Mouse (Mus musculus) heart, adult 8-10 months (tissue): ENCODE measurements at regions not wholly inside any gene's neighbourhood (a gene's known extent, or its start where the extent isn't known, plus 50 kb on each side); places are given as distances from the start of the nearest gene placed in this dataset.
A peak's percentile ranks its signal among the peaks of the same experiment; 100 is the strongest.

ENCODE experiments used
- DNase-seq: peaks from one replicate; pipeline ENCODE4 v3.0.0; 2022; ENCODE audit warnings: low spot score

DNA sequence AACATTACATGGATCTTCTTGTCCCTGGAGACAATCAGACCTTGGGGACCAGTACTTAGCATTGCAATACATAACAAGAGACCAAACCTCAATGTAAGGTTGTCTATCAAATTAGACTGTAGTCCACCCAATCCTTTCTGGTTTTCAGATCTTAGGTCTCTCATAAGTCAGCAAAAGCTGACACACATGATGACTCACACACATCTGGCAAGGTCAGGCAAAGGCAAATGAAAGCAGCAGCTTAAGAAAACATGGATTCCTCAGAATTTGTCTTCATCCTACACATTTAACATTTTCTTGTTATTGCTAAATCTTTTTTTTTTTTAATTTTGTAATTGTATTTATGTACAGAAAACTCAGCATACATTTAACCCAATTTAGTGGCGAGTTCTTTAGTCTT lies 52.0 kb downstream of the Gm11983 start:
- DNase-seq, result no peak

DNA sequence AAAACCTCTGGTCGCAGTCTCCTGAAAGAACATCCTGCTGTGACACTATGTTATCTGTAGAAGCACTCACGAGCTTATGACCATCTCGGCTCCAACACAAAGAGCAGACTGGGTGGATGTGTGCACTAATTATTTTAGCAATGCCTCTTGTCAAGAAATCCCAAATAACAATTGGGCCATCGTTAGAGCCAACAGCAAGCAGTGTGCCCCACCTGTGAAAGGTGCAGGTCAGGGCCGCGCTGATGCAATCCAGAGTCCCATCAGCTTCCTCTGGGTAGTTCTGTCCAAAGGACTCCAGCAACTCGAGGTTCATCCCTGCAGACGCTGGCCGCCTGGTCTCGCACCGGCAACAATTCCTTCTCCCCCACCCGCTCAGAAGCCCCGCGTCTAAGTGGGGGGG lies 54.6 kb downstream of the Gm11983 start:
- DNase-seq, result no peak

DNA sequence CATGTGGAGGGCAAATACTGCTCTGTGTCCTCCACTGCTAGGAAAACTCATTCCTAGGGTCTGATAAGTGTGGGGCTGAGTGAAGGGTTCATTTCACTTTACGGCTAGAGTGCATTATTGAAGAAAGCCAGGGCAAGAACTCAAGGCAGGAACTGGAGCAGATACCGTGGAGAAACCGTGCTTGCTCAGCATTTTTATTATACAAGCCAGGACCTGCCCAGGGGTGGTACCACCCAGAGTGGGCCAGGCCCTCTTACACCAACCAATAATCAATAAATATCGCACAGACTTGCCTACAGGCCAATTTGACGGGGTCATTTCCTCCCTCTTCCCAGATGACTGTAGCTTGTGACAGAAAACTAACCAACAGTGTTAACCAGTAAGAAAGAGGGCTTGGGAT lies 57.7 kb downstream of the Gm11983 start:
- no peak for DNase-seq

DNA sequence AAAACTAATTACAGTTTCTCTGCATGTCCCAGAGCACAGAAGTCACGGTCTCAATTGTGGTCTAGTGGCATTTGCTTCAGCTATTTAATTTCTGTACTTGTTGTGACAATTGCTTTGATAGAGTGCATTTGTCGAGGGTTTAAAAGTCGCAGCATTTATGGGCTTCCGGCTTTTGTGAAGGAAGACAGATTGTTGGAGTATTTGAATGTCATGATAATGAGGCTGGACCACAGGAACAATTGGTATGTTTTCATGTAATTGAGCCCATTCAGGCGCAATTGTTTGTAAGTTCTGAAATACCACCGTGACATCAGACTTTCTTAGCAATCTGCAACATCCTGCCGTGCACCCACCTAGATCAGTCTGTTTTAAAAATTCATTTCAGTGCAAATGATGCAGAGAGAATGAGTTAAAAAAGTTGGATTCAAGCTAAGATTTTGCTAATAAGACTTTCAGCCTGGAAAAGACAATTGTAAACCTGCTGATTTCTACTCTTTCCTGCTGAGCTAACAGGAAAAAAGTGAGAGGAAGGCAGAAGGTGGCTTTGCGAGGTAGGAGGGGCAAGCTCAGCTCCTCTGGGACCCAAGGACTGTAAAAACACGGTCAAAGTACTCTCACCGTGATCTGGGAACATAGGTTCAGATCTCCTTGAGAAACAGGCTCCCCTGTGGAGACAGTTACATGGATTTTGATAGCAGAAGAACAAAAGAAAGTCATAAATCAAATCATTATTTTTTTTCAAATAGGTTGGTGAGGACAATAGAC lies 58.7 kb downstream of the Gm11983 start:
- no peak for DNase-seq

DNA sequence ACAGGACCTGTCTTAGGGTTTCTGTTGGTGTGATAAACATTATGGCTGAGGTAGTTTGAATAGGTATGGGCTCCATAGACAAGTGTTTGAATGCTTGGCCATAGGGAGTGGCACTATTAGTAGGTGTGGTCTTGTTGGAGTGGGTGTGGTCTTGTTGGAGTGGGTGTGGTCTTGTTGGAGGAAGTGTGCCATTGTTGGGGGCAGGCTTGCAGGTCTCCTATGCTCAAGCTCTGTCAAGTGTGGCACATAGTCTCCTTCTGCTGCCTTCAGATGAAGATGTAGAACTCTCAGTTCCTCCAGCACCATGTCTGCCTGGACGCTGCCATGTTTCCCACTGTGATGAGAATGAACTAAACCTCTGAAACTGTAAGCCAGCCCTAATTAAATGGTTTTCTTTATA lies 59.9 kb downstream of the Gm11983 start:
- no peak for DNase-seq

DNA sequence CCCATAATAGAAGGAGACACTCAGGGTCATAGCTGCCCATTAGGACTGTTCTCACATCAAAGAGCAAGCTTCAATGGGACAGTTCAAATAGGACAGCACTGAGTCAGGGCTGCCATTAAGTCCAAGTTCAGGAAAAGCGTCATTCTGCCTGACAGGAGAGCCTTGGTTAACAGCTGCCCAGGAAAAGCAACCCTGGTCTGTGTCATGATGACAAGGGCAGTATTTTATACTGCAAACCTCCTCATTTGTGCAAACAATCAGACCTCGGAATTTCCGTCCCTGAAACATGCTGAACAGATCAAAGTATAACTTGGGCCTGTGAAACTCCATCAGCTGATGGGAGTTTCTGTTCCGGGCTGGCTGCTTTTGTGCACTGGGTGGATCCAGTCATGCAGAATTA lies 62.8 kb downstream of the Gm11983 start:
- DNase-seq, result no peak

DNA sequence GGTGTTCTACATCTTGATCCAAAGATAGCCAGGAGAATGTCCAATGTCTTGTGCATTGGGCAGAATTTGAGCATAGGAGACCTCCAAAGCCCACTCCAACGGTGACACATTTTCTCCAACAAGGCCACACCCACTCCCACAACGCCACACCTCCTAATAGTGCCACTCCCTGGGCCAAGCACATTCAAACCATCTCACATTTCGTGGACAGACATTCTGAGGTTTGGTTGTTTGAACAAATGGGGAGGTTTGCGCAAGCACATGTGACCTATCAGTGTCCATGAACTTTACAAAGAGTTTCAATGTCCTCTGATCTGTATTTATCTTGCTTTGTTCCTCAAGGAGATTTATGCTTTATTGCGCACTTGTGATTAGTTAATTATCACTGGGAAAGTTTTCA lies 63.5 kb downstream of the Gm11983 start:
- no peak for DNase-seq

DNA sequence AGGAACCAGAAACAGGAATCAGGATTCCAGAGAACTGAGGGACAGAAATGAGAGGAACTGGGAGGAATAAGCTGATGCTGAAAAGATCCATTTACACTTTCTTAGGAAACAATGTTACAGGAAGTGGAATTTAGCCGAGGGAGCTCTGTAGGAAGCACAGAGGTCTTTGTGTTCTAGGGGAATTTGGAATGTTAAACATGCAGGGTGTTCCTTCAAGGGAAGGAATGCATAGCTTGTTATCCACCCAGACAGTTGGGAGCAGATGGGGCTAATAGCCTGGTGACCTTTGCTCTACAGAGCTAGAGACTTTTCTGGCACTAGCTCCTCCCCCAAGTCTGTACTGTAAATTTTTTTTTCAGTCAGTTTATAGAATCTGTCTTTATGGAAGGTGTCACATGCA lies 64.1 kb downstream of the Gm11983 start:
- DNase-seq, result no peak

DNA sequence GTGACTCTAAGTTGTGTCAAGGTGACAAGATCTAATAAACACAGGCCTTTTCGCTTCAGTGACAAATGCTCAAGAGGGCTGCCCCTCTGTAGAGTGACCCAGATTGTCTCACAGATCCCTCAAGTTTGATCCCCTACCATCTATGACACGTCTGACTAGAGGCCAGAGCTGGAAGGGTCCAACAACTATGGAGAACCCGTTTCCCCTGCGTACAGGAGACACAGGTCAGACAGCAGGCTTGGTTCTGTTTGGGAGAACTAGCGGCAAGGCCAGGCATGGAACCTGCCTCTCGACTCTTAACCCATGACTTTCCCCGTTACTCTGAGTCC lies 68.1 kb downstream of the Gm11983 start:
- DNase-seq, result no peak

DNA sequence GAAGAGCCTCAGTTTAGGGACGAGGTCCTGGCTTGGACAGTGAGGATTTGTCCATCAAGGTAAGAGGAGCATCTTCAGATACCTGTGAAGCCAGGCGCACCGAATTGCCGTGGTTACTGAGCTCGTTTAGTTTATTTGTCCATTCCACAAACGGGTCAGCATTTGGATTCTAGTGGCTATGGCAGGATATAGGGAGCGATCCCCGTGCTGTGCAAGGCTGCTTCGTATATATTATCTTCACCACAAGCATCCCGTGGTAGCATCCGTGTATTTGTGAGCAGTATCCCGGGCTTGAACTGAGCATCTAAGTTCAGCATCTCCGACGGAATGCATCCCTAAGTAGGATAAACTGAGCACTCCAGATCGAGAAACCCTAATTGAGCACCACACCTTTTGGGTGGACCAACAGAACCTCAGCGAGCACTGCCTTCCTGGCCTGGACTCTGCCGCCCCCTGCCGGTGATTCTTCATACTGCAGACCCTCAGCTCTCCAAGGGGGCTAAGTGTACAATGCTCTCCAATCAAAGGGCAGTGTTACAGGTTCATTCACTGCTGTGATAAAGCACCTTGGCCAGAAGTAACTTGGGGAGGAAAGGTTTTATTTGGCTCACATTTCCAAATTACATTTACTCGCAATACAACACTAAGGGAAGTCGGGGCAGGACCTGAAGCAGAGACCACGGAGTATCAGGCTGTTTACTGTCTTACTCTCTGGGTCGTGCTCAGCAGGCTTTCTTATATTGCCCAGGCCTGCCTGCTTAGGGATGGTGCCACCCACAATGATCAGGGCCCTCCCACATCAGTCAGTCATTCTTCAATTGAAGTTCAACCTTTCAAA lies 68.6 kb downstream of the Gm11983 start:
- DNase-seq, result peak; percentile 45

DNA sequence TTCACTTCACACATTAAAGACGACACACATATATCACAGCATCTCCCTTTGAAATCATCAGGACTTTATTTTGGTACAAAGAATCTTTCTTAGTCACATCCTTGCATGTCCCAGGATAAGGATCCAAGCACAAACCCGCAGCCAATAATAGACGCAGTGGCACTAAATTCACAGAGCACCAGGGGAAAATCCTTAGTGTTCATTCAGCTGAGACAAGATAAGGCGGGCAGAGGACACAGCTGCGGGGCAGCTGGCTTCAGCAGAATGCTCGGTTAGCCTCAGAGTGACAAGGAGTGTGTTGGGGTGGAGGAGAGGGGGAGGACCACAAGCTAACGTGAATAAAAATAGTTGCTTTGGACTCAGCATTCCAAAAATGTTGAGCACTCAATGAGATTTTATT lies 70.7 kb downstream of the Gm11983 start:
- DNase-seq, result no peak

DNA sequence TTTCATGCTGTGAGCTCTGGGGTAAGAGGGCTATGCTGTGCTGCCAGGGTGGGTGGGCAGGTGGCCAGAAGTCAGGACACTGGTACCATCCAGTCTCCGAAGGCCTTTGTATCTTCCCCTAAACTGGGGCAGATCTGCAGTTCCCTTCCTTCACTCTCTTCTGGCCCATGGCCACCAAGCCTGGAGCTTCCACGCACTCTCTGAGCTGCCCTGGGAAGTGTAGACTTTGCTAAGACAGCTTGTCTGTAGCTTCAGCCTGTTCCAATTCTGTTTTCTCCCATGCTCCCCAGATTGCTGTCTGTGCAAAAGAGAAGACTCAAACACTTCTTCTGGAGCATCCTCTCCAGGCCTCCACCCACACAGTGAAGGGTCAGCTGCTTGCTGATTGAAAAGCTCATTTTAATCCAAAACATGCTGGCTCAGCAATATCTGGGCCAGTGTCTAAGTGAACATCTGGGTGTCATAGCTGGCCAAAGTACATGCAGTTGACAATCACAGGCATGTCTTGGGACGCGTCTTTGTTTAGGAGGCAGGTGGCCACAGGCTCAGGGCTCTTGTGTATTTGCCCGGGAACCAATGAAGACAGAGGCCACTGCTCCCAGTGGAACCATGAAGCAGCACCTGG lies 72.0 kb downstream of the Gm11983 start:
- DNase-seq, result no peak

DNA sequence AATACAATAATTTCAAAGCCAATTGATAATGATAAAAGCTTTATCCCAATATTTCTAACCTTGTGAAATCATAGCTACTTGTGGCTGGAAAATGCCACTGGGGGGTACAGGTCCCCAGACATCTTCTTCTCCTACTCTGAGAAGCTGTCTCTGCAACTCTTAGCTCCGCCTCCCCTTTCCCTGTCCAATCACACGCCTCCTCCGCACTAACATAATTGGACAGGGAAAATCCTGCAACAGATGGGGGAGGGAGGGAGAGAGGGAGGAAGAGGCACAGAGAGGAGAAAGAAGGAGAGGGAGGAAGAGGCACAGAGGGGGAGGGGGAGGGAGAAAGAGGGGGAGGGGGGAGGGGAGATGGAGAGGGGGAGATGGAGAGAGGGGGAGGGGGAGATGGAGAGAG lies 73.3 kb downstream of the Gm11983 start:
- DNase-seq, result no peak

DNA sequence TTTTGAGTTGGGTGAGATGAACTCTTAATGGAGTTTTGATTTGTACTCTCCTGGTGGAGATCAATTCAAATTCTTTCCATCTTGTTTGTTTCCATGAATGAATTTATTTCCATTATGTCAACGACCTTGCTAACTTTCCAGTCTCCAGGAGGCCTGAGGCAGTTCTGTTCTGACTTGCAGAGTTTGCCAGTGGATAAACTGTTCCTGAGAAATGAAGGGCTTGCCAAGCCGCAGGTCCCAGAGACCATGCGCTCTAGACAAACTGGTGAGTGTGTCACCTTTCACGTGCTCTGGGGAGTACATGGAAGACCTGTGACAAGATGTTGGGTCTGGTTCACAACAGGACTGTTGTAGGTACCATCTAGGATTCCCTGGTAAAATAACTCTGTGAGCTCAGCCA lies 74.5 kb downstream of the Gm11983 start:
- DNase-seq, result no peak

DNA sequence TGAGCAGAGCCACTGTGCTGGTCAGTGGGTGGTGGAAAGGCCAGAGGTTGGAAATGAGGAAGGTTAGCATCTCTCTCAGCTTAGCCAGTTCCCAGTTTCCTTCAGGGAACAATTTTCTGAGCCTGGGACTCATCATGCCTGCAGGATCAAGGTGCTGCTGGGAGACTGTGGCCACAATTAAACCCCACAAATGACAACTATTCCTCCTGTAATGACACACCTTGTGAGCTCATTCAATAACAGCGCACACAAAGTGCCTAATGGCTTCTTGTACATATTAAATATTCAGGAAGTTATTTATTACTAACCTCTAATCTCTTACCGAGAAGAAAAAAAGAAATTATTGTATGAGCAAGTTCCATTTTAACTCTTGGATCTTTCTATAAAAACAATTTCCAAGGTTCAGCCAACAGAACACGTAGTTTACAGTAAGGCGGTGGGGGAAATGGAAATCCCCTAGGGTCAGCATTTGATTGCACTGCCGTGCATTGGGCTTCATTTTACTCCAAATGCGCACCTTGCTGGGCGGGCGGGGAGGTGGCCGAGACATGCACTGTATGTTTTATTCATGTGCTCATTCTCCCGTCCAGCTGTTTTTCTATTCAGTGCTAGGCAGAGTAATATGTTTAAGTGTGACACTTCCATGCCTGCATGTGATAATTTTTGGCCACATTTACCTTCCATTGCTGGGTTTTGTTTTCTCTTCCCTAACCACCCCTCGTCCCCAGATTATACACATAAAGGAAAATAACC lies 75.4 kb downstream of the Gm11983 start:
- DNase-seq, result no peak

DNA sequence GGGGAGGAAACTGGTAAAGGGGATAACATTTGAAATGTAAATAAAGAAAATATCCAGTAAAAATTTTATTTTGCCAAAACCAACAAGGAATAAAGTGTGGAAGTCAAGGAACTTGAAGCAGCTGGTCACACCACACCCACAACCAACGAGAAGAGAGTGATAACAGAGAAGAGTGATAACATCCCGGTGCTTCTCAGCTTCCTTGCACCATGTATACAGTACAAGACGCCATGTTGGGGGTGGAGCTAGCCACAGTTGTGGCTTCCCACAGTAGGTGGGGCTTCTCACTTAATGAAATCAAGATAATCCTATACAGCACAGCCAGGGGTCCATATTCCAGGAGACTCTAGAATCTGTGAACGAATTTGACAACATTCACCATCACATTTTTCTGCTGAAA lies 77.9 kb downstream of the Gm11983 start:
- DNase-seq, result no peak

DNA sequence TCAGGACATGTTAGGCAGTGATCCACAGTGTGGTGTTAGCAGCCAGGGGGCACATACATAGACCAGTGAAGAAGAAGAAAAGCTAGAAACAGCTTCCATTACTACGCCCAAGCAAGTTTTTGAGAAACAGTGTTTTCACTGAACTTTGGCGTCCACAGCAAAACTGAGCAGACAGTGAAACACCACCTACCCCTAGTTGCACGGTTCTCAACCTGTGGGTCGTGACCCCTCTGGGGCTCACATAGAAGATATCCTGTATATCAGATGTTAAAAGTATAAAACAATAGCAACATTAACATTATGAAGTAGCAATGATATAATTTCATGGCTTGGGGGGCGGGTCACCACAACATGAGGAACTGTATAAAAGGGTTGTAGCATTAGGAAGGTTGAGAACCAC lies 81.1 kb downstream of the Ramp3 start:
- no peak for DNase-seq

DNA sequence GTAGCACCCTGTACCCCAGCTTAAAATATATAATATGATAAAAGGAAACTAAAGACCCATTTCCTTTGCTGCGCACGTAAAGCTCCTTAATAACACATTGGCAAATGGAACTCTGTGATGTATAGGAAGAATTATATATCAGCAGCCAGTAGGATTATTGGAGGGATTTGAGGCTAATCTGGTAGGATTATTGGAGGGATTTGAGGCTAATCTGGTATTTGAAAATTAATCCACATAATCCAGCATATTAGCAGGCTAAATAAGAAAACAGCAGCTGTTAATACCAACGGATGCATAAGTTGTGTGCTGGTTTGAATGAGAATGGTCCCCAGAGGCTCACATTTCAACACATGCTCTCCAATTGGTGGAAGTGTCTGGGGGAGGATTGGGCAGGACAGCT lies 80.3 kb downstream of the Ramp3 start:
- no peak for DNase-seq

DNA sequence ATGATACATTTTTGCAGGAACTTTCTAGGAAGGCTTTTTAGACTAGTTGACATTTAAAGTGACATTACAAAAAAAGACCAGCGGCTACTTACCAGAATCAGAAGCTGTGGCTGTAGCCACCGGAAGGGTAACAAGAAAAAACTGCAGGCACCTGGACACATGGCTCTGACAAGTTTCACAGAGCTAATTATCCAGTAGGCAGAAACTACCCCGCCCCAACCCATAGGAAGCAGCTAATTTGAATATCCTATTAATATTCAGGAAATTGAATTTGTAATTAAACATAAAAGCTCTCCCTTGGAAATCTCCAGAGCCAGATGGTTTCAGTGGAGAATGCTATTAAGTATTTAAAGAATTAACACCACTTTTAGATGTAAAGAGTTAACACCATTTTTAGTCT lies 79.8 kb downstream of the Ramp3 start:
- no peak for DNase-seq

DNA sequence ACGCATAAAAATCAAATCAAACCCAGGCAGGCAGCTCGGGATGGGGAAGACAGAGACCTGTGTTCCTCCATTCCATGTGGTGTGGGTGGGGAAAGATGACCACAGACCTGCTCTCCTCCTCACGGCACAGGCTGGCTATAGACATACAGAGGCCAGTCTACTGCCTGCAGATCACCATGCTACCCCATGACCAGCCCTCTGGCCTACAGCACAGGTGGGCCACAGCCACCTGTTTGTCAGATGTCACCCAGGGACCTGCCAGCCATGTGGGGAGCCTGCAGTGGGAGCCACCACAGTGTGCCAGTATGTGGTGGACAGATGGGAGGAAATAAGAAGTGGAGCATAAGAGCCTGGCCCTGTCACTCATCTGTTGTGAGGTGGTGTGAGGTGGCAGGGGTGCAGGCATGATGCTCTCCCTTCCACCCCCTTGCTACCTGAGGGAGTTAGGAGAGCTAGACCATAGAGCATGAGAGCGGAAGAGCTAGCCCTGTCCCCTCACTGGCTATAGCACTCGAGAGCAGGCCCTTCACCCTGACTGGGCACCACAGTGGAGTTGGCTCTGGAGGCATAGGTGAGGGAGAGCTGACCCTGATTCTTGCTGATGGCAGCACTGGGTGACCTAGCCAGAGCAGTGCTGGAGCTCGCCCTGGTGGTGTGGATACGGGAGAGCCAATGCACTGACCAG lies 76.6 kb downstream of the Ramp3 start:
- DNase-seq, result no peak

DNA sequence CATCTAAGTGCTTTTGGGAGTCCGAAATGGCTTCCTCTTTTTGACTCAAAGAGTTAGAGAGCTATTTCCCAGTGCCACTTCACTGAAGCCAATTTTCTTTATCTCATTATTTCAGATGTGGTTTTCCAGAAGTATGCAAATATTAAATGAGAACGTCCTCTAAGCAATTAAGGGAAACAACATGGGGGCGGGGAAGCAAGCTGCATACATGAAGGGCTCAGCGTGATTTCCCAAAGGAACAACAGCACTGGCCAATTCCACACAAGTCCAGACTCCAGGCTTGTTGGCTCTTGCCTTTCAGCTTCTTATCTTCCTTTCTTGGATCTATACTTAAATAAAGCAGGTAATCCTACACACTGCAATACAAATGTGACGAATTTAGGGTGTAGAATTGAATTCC lies 73.2 kb downstream of the Ramp3 start:
- DNase-seq, result no peak
